Mouse (Mus musculus): ENCODE results near the gene Sprn.
"Not testable (repeated sequence)": the region's sequence is repeated elsewhere in the genome, so short reads cannot be mapped to it uniquely, and the experiment has no call there.

The Sprn gene

GRCm38 (mm10) chr7:140141350-140141749 lies 13.3 kb downstream of the Sprn start:
- DNase-seq = peak; percentile 64 to 78

GRCm38 (mm10) chr7:140138021-140138310 lies 16.7 kb downstream of the Sprn start:
- no peak for DNase-seq

- peak; percentile 97 to 98 for DNase-seq
These were observed 17.3 kb downstream of the Sprn start, which contains the start of gene Mtg1 for GRCm38 (mm10) chr7:140137135-140138020. TSS of gene Mtg1 (plus strand) at chr7:140137564.

- no peak for DNase-seq
These were observed 19.4 kb downstream of the Sprn start for GRCm38 (mm10) chr7:140135106-140135770.

GRCm38 (mm10) chr7:140134033-140134432 lies 20.6 kb downstream of the Sprn start:
- DNase-seq = not testable (repeated sequence)

GRCm38 (mm10) chr7:140132184-140132583 lies 22.5 kb downstream of the Sprn start:
- DNase-seq = not testable (repeated sequence)

- no peak for DNase-seq
These were observed 26.8 kb downstream of the Sprn start for GRCm38 (mm10) chr7:140127911-140128310.

GRCm38 (mm10) chr7:140126934-140127333 lies 27.7 kb downstream of the Sprn start:
- DNase-seq = no peak

- DNase-seq = no peak
These were observed 28.7 kb downstream of the Sprn start for GRCm38 (mm10) chr7:140126022-140126350.

- DNase-seq = peak; percentile 96
These were observed 29.2 kb downstream of the Sprn start for GRCm38 (mm10) chr7:140125278-140126021.

GRCm38 (mm10) chr7:140124382-140124781 lies 30.3 kb downstream of the Sprn start:
- DNase-seq = no peak

- no peak for DNase-seq
These were observed 31.9 kb downstream of the Sprn start for GRCm38 (mm10) chr7:140122765-140123164.

GRCm38 (mm10) chr7:140121338-140121910 lies 33.3 kb downstream of the Sprn start:
- no peak for DNase-seq

- DNase-seq = no peak
These were observed 34.2 kb downstream of the Sprn start for GRCm38 (mm10) chr7:140120484-140120883.

- DNase-seq = peak; percentile 93 to 94
These were observed 38.2 kb downstream of the Sprn start, which contains the start of gene Echs1 for GRCm38 (mm10) chr7:140116329-140117054. TSS of gene Echs1 (minus strand) at chr7:140116476.

- DNase-seq = peak; percentile 66 to 76
These were observed 38.9 kb downstream of the Sprn start, which contains the start of gene Paox for GRCm38 (mm10) chr7:140115583-140116328. TSS of gene Paox (plus strand) at chr7:140115799.

GRCm38 (mm10) chr7:140111943-140112342 lies 42.7 kb downstream of the Sprn start:
- DNase-seq = no peak

GRCm38 (mm10) chr7:140104009-140104408 lies 50.7 kb downstream of the Sprn start:
- DNase-seq = no peak

GRCm38 (mm10) chr7:140101993-140102860 lies 52.5 kb downstream of the Sprn start, which contains the start of gene Fuom:
TSS of gene Fuom (minus strand) at chr7:140102441.
- DNase-seq = peak; percentile 88 to 89

GRCm38 (mm10) chr7:140101498-140101897 lies 53.2 kb downstream of the Sprn start:
- no peak for DNase-seq
